Mouse (Mus musculus) stomach, embryonic 14.5 days (tissue): ENCODE data around the gene Calr. TPM values are rescaled to one million over a fixed set of nuclear protein-coding genes. Genes with fewer than 3 reads are reported as not detected.
A peak's percentile ranks its signal among the peaks of the same experiment; 100 is the strongest.

Source experiments
- ATAC-seq: fragments of 200-750 bp; cut with Nextera tagmentation; 2 replicates; pipeline ENCODE4 v1.8.0; 2017; ENCODE audit warnings: low read depth, moderate TSS enrichment; ENCODE audit not compliant: insufficient number of reproducible peaks, insufficient read depth, low FRiP score
- H3K27ac ChIP-seq: fragments of 300-500 bp; sonication (generic); 2 replicates; pipeline ENCODE4 v1.5.1; 2014; ENCODE audit warnings: mild to moderate bottlenecking, low read length, moderate library complexity, mixed read lengths
- H3K27me3 ChIP-seq: fragments of 300-500 bp; sonication (generic); 2 replicates; pipeline ENCODE4 v1.6.1; 2014; ENCODE audit warnings: low read length, control low read depth, mixed read lengths; ENCODE audit not compliant: control insufficient read depth, insufficient read depth
- H3K36me3 ChIP-seq: fragments of 300-500 bp; sonication (generic); 2 replicates; pipeline ENCODE4 v1.6.1; 2014; ENCODE audit warnings: mild to moderate bottlenecking, control low read depth, low read length, moderate library complexity, mixed read lengths; ENCODE audit not compliant: control insufficient read depth, insufficient read depth
- H3K4me1 ChIP-seq: fragments of 300-500 bp; sonication (generic); 2 replicates; pipeline ENCODE4 v1.6.1; 2014; ENCODE audit warnings: low read length, control low read depth, mixed read lengths; ENCODE audit not compliant: control insufficient read depth, insufficient read depth
- H3K4me2 ChIP-seq: fragments of 300-500 bp; sonication (generic); replicated peaks from 2 replicates; pipeline ENCODE4 v1.6.1; 2014; ENCODE audit warnings: low read depth, low read length, control low read depth
- H3K4me3 ChIP-seq: fragments of 300-500 bp; sonication (generic); 2 replicates; pipeline ENCODE4 v1.5.1; 2014; ENCODE audit warnings: low read depth, low read length, control low read depth
- H3K9ac ChIP-seq: fragments of 300-500 bp; sonication (generic); replicated peaks from 2 replicates; pipeline ENCODE4 v1.6.1; 2014; ENCODE audit warnings: low read depth, mild to moderate bottlenecking, control low read depth, low read length, moderate library complexity, mixed read lengths
- H3K9me3 ChIP-seq: fragments of 300-500 bp; sonication (generic); 2 replicates; pipeline ENCODE4 v1.6.1; 2016; ENCODE audit warnings: low read depth, low read length, control low read depth; ENCODE audit not compliant: control insufficient read depth
- WGBS: fragments of 180-500 bp; shearing (Covaris S2); extraction: QIAGEN DNeasy Blood & Tissue Kit; methylation state at CpG from one replicate; pipeline ENCODE4 v1.1.7; 2014; 5-methylcytosine and 5-hydroxymethylcytosine counted together
- polyA plus RNA-seq: library from polyadenylated mRNA; unstranded; fragments of >200 nt; fragmentation: Nextera tagmentation; extraction: Ambion mirVana; gene quantifications from 2 replicates; pipeline ENCODE4 v1.2.1, GENCODE M21; 2014

The Calr gene
- polyA plus RNA-seq, 1 experiment from 2014 or later, result 669 TPM

- peaks cover 6% of the 10 kb centered on the region; the same call in 1 of the 2 replicates for H3K4me1 ChIP-seq
- no peaks in the 10 kb centered on the region for H3K9me3 ChIP-seq
- WGBS, result 80% methylated on average over 3 of the region's 3 CpGs
- H3K27me3 ChIP-seq, result no peaks in the 10 kb centered on the region
- no peak for ATAC-seq
- no peak overlapping the region for H3K4me2 ChIP-seq
- no peak overlapping the region for H3K9ac ChIP-seq
- H3K36me3 ChIP-seq, result no peaks in the 10 kb centered on the region
- no peak overlapping the region for H3K4me3 ChIP-seq
- no peak overlapping the region for H3K27ac ChIP-seq
These were observed 30.7 kb upstream of the Calr start for GRCm38 (mm10) chr8:84877297-84878035.

GRCm38 (mm10) chr8:84874339-84874738 is 27.6 kb upstream of the Calr start:
- Histone ChIP-seq H3K4me2 (no peak overlapping the region), H3K27me3 (no peaks in the 10 kb centered on the region), H3K9ac (no peak overlapping the region), H3K4me1 (peaks cover 9% of the 10 kb centered on the region; the same call in 1 of the 2 replicates), H3K9me3 (no peaks in the 10 kb centered on the region), H3K4me3 (no peak overlapping the region), H3K27ac (no peak overlapping the region), H3K36me3 (no peaks in the 10 kb centered on the region; the same call in 1 of the 2 replicates)
- WGBS, result 89% methylated on average over 3 of the region's 3 CpGs
- no peak for ATAC-seq

GRCm38 (mm10) chr8:84873016-84873415 is 26.3 kb upstream of the Calr start:
- Histone ChIP-seq H3K27ac (no peak overlapping the region), H3K27me3 (no peaks in the 10 kb centered on the region), H3K9ac (no peak overlapping the region), H3K4me2 (peak overlapping the region; percentile 99), H3K36me3 (peaks cover 10% of the 10 kb centered on the region), H3K4me1 (peaks cover 9% of the 10 kb centered on the region; the same call in 1 of the 2 replicates), H3K9me3 (no peaks in the 10 kb centered on the region), H3K4me3 (peak overlapping the region; percentile 49)
- WGBS, result 56% methylated on average over 4 of the region's 4 CpGs
- ATAC-seq, result no peak

- peak overlapping the region; percentile 49 for H3K4me3 ChIP-seq
- ATAC-seq, result peak; percentile 48
- peaks cover 16% of the 10 kb centered on the region for H3K36me3 ChIP-seq
- H3K27ac ChIP-seq, result no peak overlapping the region
- peak overlapping the region; percentile 99 for H3K4me2 ChIP-seq
- peaks cover 9% of the 10 kb centered on the region; the same call in 1 of the 2 replicates for H3K4me1 ChIP-seq
- H3K27me3 ChIP-seq, result no peaks in the 10 kb centered on the region
- no peaks in the 10 kb centered on the region for H3K9me3 ChIP-seq
- peak overlapping the region; percentile 45; the same call in 1 of the 2 replicates for H3K9ac ChIP-seq
- WGBS, result 2% methylated on average over 54 of the region's 54 CpGs
These were observed 25.7 kb upstream of the Calr start for GRCm38 (mm10) chr8:84872309-84872965.

- Histone ChIP-seq H3K27me3 (no peaks in the 10 kb centered on the region), H3K9ac (peak within 1 kb of the TSS; percentile 45; the same call in 1 of the 2 replicates), H3K4me2 (peak within 1 kb of the TSS; percentile 99), H3K27ac (no peak within 1 kb of the TSS), H3K4me1 (peaks cover 9% of the 10 kb centered on the region; the same call in 1 of the 2 replicates), H3K36me3 (peaks cover 24% of the 10 kb centered on the region), H3K4me3 (peak within 1 kb of the TSS; percentile 49), H3K9me3 (no peaks in the 10 kb centered on the region)
- peak; percentile 75 for ATAC-seq
- WGBS, result 15% methylated on average over 35 of the region's 46 CpGs
These were observed 24.9 kb upstream of the Calr start, which contains the start of gene Syce2 for GRCm38 (mm10) chr8:84871376-84872308. Syce2 (plus strand) TSS chr8:84872111.

- peak within 1 kb of the TSS; percentile 69; the same call in 1 of the 2 replicates for H3K27ac ChIP-seq
- peak within 1 kb of the TSS; percentile 91 for H3K4me3 ChIP-seq
- WGBS, result under 1% methylated on average over 39 of the region's 39 CpGs
- no peaks in the 10 kb centered on the region for H3K9me3 ChIP-seq
- peaks cover 20% of the 10 kb centered on the region for H3K36me3 ChIP-seq
- peak; percentile 96 for ATAC-seq
- peaks cover 11% of the 10 kb centered on the region for H3K4me1 ChIP-seq
- H3K4me2 ChIP-seq, result peak within 1 kb of the TSS; percentile 94
- H3K27me3 ChIP-seq, result no peaks in the 10 kb centered on the region
- peak within 1 kb of the TSS; percentile 82 for H3K9ac ChIP-seq
These were observed 10.2 kb upstream of the Calr start, which contains the start of gene Farsa for GRCm38 (mm10) chr8:84856864-84857441. Farsa (plus strand) TSS chr8:84856989.

- H3K4me1 ChIP-seq, result peaks cover 11% of the 10 kb centered on the region
- no peak for ATAC-seq
- WGBS, result 97% methylated on average over 3 of the region's 3 CpGs
- H3K4me3 ChIP-seq, result peak overlapping the region; percentile 91; the same call in 1 of the 2 replicates
- H3K27ac ChIP-seq, result no peak overlapping the region
- no peaks in the 10 kb centered on the region for H3K27me3 ChIP-seq
- H3K36me3 ChIP-seq, result peaks cover 15% of the 10 kb centered on the region
- no peak overlapping the region for H3K4me2 ChIP-seq
- no peak overlapping the region for H3K9ac ChIP-seq
- H3K9me3 ChIP-seq, result no peaks in the 10 kb centered on the region
These were observed 9.7 kb upstream of the Calr start for GRCm38 (mm10) chr8:84856434-84856833.
